Mouse (Mus musculus): Measurements from ENCODE around the gene Plekhf1.

GRCm38 (mm10) chr7:38227181-38227899, 476 bp downstream of the Plekhf1 start:
- TF ChIP-seq FLI1 (IDR thresholded peaks at IDR 0.05; ENCODE audit: low read length) (no peak), GATA1 (IDR thresholded peaks at IDR 0.05; ENCODE audit: borderline replicate concordance, low read length) (no peak)

Measured in megakaryocyte, embryonic 14.5 days (primary cell).